Mouse (Mus musculus) heart, adult 11 months (tissue): ENCODE data around the gene Ncan.

ENCODE experiments used
- DNase-seq: peaks from one replicate; pipeline ENCODE4 v3.0.0; 2022

Ncan gene

DNA sequence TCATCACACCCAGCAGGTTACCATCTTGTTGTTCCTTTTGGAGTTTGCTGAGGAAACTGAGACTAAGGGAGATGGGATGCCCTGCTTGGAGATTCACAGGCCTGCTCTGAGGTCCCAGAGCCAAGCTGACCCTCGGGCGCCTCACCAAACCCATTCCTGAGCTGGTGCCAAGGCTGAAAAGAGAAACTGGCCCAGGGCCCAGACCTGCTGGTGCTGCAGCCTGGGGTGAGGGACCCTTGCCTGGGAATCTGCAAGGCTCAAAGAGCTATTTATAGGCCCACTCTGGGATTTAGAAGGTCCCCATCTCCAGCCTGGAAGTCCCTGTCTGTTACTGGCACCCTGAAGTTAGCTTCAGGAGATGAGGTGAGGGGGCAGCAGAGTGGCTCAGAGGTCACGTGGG is 7.8 kb upstream of the Ncan start:
- DNase-seq: peak; percentile 98

DNA sequence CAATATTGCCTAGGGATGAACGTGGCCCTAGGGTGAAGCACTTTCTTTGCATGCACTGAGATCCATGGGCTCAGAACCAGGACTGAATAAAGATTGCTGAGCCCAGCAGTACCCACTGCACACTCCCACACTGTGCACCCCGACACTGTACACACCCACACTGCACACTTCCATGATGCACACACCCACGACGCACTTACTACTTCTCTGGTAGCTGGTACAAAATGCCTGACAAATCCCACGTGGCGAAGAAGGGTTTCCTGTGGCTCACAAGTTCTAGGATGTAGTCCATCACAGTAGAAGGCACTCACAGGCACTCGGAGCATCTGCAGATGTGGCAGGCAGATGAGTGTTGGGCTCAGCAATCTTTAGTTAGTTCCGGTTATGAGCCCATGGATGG is 4.3 kb upstream of the Ncan start:
- no peak for DNase-seq

DNA sequence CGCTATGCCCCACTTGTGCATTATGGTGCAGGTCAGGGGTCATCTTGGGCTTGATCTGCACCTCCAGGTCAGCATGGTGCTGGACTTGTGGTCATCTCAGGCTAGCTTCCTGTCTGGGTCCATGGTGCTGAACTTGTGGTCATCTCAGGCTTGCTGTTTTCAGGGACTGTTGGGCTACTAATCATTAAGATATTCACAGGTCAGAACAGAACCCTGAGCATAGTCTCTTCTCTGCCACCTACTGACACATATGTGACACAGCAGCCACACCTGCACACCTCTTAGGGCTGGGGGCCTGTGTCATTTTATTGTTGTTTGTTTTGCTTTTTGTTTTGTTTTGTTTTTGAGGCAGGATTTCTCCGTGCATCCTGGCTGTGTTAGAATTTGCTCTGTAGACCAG is 2.2 kb upstream of the Ncan start:
- DNase-seq: no peak

- no peak for DNase-seq
Observed at GRCm38 (mm10) chr8:70118726-70119700, 1.7 kb downstream of the Ncan start.

GRCm38 (mm10) chr8:70117611-70118010 is 3.1 kb downstream of the Ncan start:
- DNase-seq: no peak

DNA sequence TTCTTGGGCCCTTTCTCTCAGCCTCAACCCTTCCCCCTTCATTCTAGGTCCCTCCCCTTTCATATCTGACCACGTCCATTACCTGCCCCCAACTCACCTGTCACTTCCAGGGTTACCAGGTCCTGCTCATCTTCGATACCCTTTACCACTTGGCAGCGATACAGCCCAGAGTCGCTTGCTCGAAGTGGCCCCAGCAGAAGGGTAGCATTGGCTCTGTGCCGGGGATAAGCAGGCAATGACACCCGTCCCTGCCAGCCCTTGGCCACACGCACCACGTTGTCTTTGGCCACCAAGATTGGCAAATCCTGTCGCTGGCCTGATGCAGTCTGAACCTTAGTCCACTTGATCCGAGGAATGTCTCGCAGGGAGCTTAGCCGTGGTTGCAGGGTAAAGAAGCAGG is 5.8 kb downstream of the Ncan start:
- DNase-seq: no peak

GRCm38 (mm10) chr8:70114488-70114887 is 6.2 kb downstream of the Ncan start:
- no peak for DNase-seq

GRCm38 (mm10) chr8:70112401-70113016 is 8.2 kb downstream of the Ncan start:
- DNase-seq: no peak

- DNase-seq: no peak
Observed at GRCm38 (mm10) chr8:70111192-70111795, 9.4 kb downstream of the Ncan start.

- DNase-seq: no peak
Observed at GRCm38 (mm10) chr8:70110451-70110850, 10.2 kb downstream of the Ncan start.

DNA sequence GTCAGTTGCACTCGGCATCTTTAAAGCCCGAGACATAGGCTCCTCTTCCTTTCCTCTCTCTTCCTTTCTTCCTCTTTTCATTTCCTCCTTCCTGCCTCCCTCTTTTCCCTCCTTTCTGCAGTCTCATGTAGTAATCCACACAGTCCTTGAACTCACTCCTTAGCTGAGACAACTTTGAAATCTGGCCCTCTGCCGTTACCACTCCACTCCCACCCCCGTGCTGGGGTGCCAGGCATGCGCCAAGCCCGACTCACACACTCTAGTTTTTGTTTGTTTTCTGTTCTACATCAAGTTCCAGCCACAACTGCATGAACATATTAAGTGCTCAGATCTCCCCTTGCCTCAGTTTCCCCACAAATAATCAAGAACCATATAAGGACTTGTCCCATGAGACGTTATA is 15.8 kb downstream of the Ncan start:
- DNase-seq: no peak

DNA sequence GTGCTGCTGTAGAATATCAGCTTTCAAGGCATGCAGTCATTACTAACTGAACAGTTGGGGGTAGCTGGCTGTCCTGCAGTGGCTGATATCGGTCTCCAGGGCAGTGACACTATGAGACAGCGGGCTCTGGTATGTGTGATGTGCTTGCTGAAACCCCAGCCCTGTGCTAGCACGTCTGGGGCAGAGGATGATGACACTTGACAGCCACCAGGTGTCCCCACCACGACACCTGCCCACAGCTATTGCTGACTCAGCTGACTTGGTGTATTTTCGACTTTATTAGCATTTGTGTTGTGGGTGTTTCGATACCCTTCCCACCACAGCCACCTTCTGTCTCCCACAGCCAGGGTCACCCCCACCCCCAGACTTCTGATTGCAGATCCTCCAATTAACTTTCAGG is 16.2 kb downstream of the Ncan start:
- no peak for DNase-seq

GRCm38 (mm10) chr8:70100241-70100640 is 20.4 kb downstream of the Ncan start:
- DNase-seq: no peak

DNA sequence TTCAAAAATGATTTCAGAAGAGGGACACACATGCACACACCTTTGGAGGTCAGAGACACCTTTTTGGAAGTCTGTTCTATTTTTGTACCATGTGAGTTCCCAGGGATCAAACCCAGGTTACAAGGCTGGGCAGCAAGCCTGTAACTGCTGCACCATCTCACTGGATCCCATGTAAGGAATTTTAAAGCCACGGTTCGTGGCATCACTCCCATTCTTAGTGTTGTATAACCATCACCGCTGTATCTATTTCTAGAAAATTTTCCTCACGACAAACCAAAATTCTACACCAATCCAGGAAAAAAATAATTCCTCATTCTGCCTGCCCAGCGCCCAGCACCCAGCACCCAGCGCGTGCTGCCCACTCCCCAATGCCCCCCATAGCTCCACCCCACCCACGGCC is 21.4 kb downstream of the Ncan start:
- DNase-seq: no peak

GRCm38 (mm10) chr8:70092786-70093185 is 27.9 kb downstream of the Ncan start:
- no peak for DNase-seq

- no peak for DNase-seq
Observed at GRCm38 (mm10) chr8:70089296-70089960, 31.2 kb downstream of the Ncan start.

GRCm38 (mm10) chr8:70087836-70088650 is 32.6 kb downstream of the Ncan start:
- peak; percentile 94 for DNase-seq

DNA sequence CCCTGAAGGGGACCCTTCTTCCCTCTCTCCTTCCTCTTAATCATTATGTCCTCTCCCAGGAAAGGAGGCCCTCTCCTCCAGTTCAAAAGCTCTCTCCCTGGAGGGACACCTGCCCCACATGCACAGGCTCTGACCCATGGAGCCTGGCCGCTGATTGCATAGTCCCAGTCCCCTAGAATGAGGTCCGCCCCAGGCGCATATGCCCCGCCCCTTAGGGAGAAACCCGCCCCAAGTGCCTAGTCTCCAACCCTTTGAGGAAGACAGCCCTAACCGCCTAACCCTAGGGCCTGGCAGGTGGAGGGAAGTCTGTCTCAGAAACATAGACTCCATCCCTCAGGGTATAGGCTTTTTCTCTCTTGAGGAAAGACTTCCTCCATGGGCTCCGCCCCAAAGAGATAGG is 33.4 kb downstream of the Ncan start:
- no peak for DNase-seq

GRCm38 (mm10) chr8:70086151-70086550 is 34.5 kb downstream of the Ncan start:
- no peak for DNase-seq

GRCm38 (mm10) chr8:70084191-70085065 is 36.2 kb downstream of the Ncan start:
- no peak for DNase-seq

DNA sequence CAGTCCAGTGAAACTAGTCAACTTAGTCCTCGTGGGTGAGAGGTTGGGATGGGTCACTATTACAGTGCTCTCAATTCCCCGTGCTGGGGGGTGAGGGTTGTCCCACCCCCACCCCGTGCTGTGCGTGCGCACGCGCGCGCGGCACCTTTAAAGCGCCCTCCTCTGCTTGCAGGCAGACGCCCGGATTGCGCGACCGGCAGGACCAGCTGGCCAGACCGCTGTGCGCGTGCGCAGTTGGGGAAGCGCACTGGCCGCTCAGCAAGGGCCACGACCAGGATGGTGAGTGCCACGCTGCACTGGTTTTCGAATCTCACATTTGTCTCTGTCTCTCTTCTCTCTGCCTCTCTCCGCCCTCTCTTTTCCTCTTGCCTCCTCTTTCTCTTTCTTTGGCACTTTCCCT is 37.4 kb downstream of the Ncan start, which contains the start of gene Hapln4:
Gene Hapln4 (plus strand): TSS at position 173 of the 400 bp plus-strand sequence.
- DNase-seq: no peak
